ENCODE assay signal across 10 mouse cellular contexts in the genomic region with DNA sequence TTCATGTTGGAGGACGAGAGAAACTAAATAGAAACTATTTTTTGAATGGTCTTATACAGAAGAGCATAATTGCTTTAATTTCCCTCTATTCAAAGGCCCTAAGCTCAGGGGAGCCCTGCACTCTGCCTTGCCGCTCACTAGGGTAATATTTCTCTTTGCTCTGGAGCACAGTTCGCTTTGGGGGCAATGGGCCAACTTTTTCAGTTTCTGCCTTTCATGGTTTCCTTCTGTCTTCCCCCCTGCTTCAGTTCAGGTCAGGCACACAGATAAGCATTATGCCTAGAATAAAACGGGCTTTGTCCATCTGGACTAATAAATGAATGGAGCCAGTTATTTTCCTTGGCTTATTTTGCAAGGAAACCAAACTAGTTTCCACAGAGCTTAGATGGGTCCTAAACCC. TPM values are rescaled to one million over a fixed set of nuclear protein-coding genes. Genes with fewer than 3 reads are reported as not detected.
A peak's percentile ranks its signal among the peaks of the same experiment; 100 is the strongest.
DNase-seq lines count a peak whose midpoint lies in the region; ATAC-seq and TF ChIP-seq lines count a peak whose summit lies in the region.
"Had no signal": no experiment of that assay in that cellular context is flagged by ENCODE, and none has a peak within 500 bp of the region (broad histone marks: within the 10 kb centered on the region; RNA-seq: fewer than 3 reads in every experiment).

No protein-coding gene starts in this region.

- no peaks in the 10 kb centered on the region for H3K36me3 ChIP-seq in forebrain, embryonic 14.5 days (ENCODE audit: control insufficient read depth, insufficient read depth, low read length)
- no peaks in the 10 kb centered on the region for H3K36me3 ChIP-seq in forebrain, embryonic 12.5 days (replicated peaks)
- H3K36me3 ChIP-seq in kidney, adult 2 months (ENCODE audit: control insufficient read depth, insufficient read depth, low read length) = no peaks in the 10 kb centered on the region
- H3K36me3 ChIP-seq in stomach, postnatal 0 days (ENCODE audit: control insufficient read depth, insufficient read depth, low read length) = no peaks in the 10 kb centered on the region

- no peak overlapping the region for H3K4me3 ChIP-seq in forebrain, embryonic 14.5 days (ENCODE audit: low read depth, low read length)
- no peak overlapping the region for H3K4me3 ChIP-seq in forebrain, embryonic 12.5 days (replicated peaks)
- no peak overlapping the region for H3K4me3 ChIP-seq in kidney, adult 2 months (ENCODE audit: insufficient read depth, low read depth, low read length)
- no peak overlapping the region for H3K4me3 ChIP-seq in stomach, postnatal 0 days (ENCODE audit: low read depth, low read length)
- H3K4me3 ChIP-seq: heart, adult 2 months had no signal

- no peak overlapping the region for H3K27ac ChIP-seq in forebrain, embryonic 14.5 days (ENCODE audit: low read depth, low read length)
- no peak overlapping the region for H3K27ac ChIP-seq in forebrain, embryonic 12.5 days
- H3K27ac ChIP-seq in kidney, adult 2 months (ENCODE audit: insufficient read depth, low read depth, low read length) = no peak overlapping the region
- H3K27ac ChIP-seq in stomach, postnatal 0 days (replicated peaks) = no peak overlapping the region
- H3K27ac ChIP-seq: heart, adult 2 months had no signal

- WGBS in forebrain, embryonic 14.5 days = 28% methylated on average over 4 of the region's 4 CpGs
- 34% methylated on average over 4 of the region's 4 CpGs for WGBS in forebrain, embryonic 12.5 days
- 61% methylated on average over 4 of the region's 4 CpGs for WGBS in kidney, adult 2 months
- WGBS in stomach, postnatal 0 days = 53% methylated on average over 4 of the region's 4 CpGs

- H3K9ac ChIP-seq in forebrain, embryonic 14.5 days (ENCODE audit: low read length) = no peak overlapping the region
- no peak overlapping the region for H3K9ac ChIP-seq in forebrain, embryonic 12.5 days
- no peak overlapping the region for H3K9ac ChIP-seq in stomach, postnatal 0 days (ENCODE audit: low read length)

- peak; percentile 45 for DNase-seq in forebrain, embryonic 14.5 days (ENCODE audit: low spot score)
- DNase-seq in kidney, adult 2 months = peak; percentile 55
- no peak for DNase-seq in kidney, adult 9 months
- peak; percentile 12 for DNase-seq in right cerebral cortex, postnatal 14 days
- DNase-seq in right cerebral cortex, adult 2 months (ENCODE audit: low spot score in 2 of 2) = no peak
- DNase-seq in stomach, postnatal 0 days (ENCODE audit: low spot score) = peak; percentile 20
- DNase-seq in cerebellum, postnatal 4 days (ENCODE audit: low spot score in 2 of 2) = no peak
- DNase-seq: adrenal gland, adult 8-10 months; heart, adult 2 months had no signal

- no peak for TF ChIP-seq POLR2A in kidney, adult 2 months (IDR thresholded peaks at IDR 0.05; ENCODE audit: low read depth, low read length)

- no peak overlapping the region for H3K4me2 ChIP-seq in forebrain, embryonic 14.5 days (ENCODE audit: low read length)
- H3K4me2 ChIP-seq in forebrain, embryonic 12.5 days = no peak overlapping the region
- no peak overlapping the region for H3K4me2 ChIP-seq in stomach, postnatal 0 days (replicated peaks; ENCODE audit: low read depth)

- TF ChIP-seq CTCF in kidney, adult 2 months (conservative IDR thresholded peaks at IDR 0.05; ENCODE audit: insufficient read depth, insufficient read length, low read depth, low read length) = no peak
- TF ChIP-seq CTCF in stomach, postnatal 0 days (IDR thresholded peaks at IDR 0.05; ENCODE audit: low read depth) = no peak

- H3K4me1 ChIP-seq in forebrain, embryonic 14.5 days (ENCODE audit: control insufficient read depth, insufficient read depth, low read length) = 0 out of 2 replicates have a peak, but pooled peaks cover 4% of the 10 kb centered on the region
- peaks cover 3% of the 10 kb centered on the region; the same call in 1 of the 2 replicates for H3K4me1 ChIP-seq in forebrain, embryonic 12.5 days
- no peaks in the 10 kb centered on the region; the same call in 1 of the 2 replicates for H3K4me1 ChIP-seq in kidney, adult 2 months (ENCODE audit: control insufficient read depth, insufficient read depth, low read length)
- H3K4me1 ChIP-seq in stomach, postnatal 0 days (replicated peaks; ENCODE audit: control insufficient read depth, insufficient read depth) = no peaks in the 10 kb centered on the region

- no peak for TF ChIP-seq EP300 in stomach, postnatal 0 days (optimal IDR thresholded peaks at IDR 0.05)

- H3K9me3 ChIP-seq in forebrain, embryonic 14.5 days (replicated peaks; ENCODE audit: control insufficient read depth, low read length) = no peaks in the 10 kb centered on the region
- no peaks in the 10 kb centered on the region for H3K9me3 ChIP-seq in forebrain, embryonic 12.5 days
- no peaks in the 10 kb centered on the region for H3K9me3 ChIP-seq in stomach, postnatal 0 days (ENCODE audit: control insufficient read depth, low read length)

- H3K27me3 ChIP-seq in forebrain, embryonic 14.5 days (replicated peaks; ENCODE audit: control insufficient read depth, insufficient read depth, low read length) = no peaks in the 10 kb centered on the region
- no peaks in the 10 kb centered on the region for H3K27me3 ChIP-seq in forebrain, embryonic 12.5 days
- H3K27me3 ChIP-seq in kidney, adult 2 months (replicated peaks; ENCODE audit: control insufficient read depth, insufficient read depth, low read length) = no peaks in the 10 kb centered on the region
- no peaks in the 10 kb centered on the region for H3K27me3 ChIP-seq in stomach, postnatal 0 days (ENCODE audit: control insufficient read depth, insufficient read depth, low read length)

- peak; percentile 40; the same call in 1 of the 2 replicates for ATAC-seq in forebrain, embryonic 14.5 days
- no peak for ATAC-seq in forebrain, embryonic 12.5 days (ENCODE audit: low FRiP score)
- no peak for ATAC-seq in stomach, postnatal 0 days (ENCODE audit: low FRiP score, low TSS enrichment)

RNA-seq across cellular contexts. Expression of a gene that starts 21.7 kb away (rescaled TPM):
- 0.63 and 1.6 TPM in 2 replicates for polyA plus RNA-seq in forebrain, embryonic 14.5 days (2014; fragmentation: Nextera tagmentation; extraction: Ambion mirVana)
- 0.73 and 1.3 TPM in 2 replicates for polyA plus RNA-seq in forebrain, embryonic 12.5 days (2016; fragmentation: Nextera tagmentation; extraction: Ambion mirVana)
- 17.9 and 21.0 TPM in 2 replicates for polyA plus RNA-seq in kidney, adult 2 months (2012; rRNA removed)
- 11.3 and 12.4 TPM in 2 replicates for polyA plus RNA-seq in stomach, postnatal 0 days (2015; fragmentation: Nextera tagmentation; extraction: Ambion mirVana)

Comparison
In these comparisons a context has a peak if more than half of its experiments do, and no peak if none do; other contexts are left out.
1. DNase-seq: peak in forebrain, embryonic 14.5 days (single experiment), kidney, adult 2 months (single experiment), right cerebral cortex, postnatal 14 days (single experiment) and stomach, postnatal 0 days (single experiment); none in kidney, adult 9 months (single experiment), right cerebral cortex, adult 2 months (0 of 2) and cerebellum, postnatal 4 days (0 of 2).